Mouse (Mus musculus): ENCODE data around the gene Srpk1. TPM values are rescaled to one million over a fixed set of nuclear protein-coding genes. Genes with fewer than 3 reads are reported as not detected.

Gene Srpk1
- total RNA-seq (2021), result 10 to 100 TPM; 40.0 to 43.7 TPM

DNA sequence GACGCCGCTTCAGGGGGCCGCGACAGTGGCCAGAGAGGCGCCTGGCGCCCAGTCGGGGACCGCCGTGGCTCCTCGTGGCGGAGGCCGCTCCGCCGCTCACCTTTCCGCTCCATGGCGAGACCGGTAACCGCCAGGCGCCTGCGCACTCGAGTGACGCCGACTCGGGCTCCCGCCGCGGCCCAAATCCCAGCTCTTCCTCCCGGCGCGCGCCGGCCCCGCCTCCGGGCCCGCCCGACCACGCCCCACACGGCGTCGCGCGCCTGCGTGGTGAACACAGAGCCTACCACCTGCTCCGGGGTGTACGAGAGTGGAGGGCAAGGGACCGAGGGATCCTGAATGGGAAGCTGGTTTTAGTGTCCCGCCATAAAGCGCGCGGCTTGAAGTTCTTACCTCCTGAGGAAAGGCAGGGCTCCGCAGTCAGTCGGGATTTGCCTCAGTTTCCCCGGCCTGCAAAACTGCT, at the start of gene Srpk1:
TSS of gene Srpk1 (minus strand) at position 410 of the 460 bp plus-strand sequence.
- intact Hi-C loops (cut with DNase I), result no loop called here
- peak; percentile 93 for DNase-seq

DNA sequence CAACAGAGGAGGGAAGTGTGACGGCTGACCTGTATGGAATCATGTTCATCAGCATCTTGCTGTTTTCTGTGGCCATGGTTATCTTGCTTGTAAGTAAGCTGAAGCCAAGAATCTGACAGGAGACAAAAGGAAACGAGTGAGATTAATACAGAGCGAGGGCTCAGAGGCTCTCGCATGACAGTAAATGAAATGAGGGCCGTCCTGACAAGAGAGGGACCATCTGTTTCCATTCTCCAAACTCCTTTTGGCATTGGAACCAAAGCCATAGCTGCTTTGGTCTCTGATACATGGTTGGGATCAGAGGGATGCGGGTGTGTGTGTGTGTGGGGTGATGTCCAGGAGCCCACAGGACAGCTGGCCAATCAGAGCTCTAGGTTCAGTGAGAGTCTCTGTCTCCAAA, 37.1 kb upstream of the Srpk1 start:
- intact Hi-C loops (cut with DNase I), result no loop called here
- DNase-seq, result no peak

- DNase-seq, result no peak
Measured at GRCm38 (mm10) chr17:28657936-28658335, 35.4 kb upstream of the Srpk1 start.

DNA sequence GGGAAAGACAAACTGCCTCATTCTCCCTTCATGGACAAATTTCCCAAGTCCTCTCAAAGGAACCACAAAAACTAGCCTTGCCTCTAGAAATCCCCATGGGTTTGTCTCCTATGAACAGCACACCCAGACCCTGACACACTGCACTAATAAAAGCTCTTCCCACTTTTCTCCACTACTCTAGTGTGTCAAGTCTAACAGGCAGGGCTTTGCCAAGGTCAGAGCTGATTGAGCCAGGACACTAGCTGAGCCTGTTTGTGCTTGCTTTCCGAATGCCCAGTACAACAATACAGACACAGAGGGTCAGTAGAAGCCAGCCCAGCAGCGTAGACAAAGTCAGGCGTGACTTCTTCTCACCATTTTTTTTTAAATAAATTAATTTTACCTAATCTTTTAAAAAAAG, 27.8 kb upstream of the Srpk1 start:
- peak; percentile 38 to 39 for DNase-seq
- intact Hi-C loops (cut with DNase I), result loop anchor here (2.0 kb wide), 1 partner anchor 103 kb away; no protein-coding TSS in a partner anchor

More at GRCm38 (mm10) chr17:28657936-28658335, 35.4 kb upstream of the Srpk1 start:
- intact Hi-C loops (cut with DNase I), result no loop called here

- intact Hi-C loops (cut with DNase I), result loop anchor here (1.0 kb wide), 1 partner anchor 55 kb away; no protein-coding TSS in a partner anchor
- DNase-seq, result peak; percentile 32 to 50
Measured at GRCm38 (mm10) chr17:28648607-28649370, 26.3 kb upstream of the Srpk1 start.

DNA sequence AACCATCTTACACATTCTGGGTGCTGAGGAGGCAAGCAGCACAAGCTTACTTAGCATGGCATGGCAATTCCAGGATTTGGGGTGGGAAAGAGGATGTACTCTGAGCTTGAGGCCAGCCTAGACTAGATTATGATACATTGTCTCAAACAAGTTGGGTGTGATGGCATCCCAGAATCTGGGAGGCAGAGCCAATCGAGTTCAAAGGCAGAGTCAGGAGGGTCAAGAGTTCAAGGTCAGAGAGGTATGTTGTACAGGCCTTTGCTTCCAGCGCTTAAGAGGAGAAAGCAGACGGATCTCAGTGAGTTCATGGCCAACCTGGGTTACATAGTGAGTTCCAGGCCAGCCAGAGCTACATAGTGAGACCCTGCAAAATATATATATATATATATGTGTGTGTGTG, 23.7 kb upstream of the Srpk1 start:
- no peak for DNase-seq
- intact Hi-C loops (cut with DNase I), result no loop called here

DNA sequence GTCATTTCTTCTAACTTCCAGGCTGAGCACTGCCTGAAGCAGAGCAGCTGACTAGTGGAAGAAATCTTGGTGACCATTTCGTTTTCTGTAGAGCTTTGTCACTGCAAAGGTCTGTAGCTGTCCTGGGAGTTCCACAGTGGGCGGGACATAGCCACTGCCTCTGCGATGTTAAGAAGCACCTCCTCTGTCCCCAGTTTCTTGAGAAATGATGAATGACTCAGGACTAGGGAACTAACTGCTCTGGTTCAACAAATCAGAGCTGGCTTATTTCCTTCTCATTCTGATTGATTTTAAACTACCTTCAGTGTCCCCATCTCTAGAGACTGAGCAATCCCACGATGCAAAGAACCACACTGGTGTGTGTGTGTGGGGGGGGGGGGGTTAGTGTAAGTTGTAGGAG, 21.6 kb upstream of the Srpk1 start:
- no peak for DNase-seq
- intact Hi-C loops (cut with DNase I), result no loop called here

GRCm38 (mm10) chr17:28643697-28644096, 21.2 kb upstream of the Srpk1 start:
- intact Hi-C loops (cut with DNase I), result no loop called here
- DNase-seq, result no peak

DNA sequence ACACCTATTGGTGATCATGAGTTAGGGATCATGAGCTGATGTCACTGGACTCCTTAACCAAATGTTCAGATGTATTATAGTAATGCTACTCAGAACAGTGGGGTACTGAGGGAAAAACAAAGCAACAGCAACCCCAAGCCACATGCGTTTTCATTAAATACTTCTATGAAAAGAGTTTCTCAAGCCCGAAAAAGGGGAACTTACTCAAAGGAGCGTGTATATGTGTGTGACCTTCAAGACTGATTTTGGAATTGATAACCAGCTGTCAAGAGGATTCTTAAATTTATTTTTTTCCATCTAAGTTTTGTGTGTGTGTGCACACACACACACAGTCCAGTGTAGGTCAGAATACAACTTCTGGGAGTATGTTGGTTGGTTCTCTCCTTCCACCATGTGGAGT, 17.6 kb upstream of the Srpk1 start:
- intact Hi-C loops (cut with DNase I), result no loop called here

GRCm38 (mm10) chr17:28637711-28638690, 15.5 kb upstream of the Srpk1 start:
- intact Hi-C loops (cut with DNase I), result loop anchor here (1.0 kb wide), 1 partner anchor 41 kb away; no protein-coding TSS in a partner anchor
- DNase-seq, result peak; percentile 26

More for the DNA sequence above, 17.6 kb upstream of the Srpk1 start:
- no peak for DNase-seq

- DNase-seq, result no peak
- intact Hi-C loops (cut with DNase I), result no loop called here
Measured at GRCm38 (mm10) chr17:28635842-28636241, 13.3 kb upstream of the Srpk1 start.

GRCm38 (mm10) chr17:28629125-28629524, 6.6 kb upstream of the Srpk1 start:
- DNase-seq, result no peak
- intact Hi-C loops (cut with DNase I), result no loop called here

DNA sequence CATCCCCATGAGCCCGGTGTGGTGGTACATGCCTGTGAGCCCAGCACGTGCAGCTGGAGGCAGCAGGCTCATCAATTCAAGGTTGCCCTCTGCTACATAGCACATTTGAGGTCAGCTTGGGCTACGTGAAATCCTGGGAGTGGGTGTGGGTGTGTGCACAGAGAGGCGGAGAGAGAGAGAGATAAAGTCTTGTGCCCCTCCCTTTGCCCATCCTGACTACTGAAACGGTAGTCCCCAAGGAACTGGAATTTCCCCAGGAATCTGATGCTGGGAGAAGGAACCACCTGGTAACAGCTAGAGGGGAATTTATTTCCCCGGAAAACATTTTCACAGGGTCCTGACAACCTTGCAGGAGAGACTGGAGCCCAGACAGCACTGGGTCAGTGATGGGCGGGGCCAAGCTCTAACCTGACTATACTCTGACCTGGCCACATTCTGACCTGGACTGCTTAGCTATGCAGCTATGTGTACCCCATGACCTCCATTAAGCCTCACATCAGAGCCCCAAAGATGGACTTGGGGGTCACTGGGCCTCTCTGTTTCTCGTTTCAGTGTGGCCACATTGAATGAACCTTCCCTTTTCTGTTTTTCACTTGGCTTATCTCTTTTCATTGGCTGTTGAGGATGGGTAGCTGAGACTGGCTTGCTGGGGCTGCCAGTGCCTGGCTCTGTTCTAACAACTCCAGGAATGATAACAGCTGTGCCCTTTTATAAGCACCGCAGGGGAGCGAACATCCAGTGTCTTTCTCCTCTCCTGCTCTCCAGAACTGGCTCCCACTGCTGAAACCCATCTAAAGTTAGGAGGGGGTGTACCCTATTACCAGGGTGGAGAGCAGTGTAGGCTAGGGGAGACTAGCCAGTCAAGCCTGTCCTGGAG, 6.0 kb upstream of the Srpk1 start:
- DNase-seq, result no peak
- intact Hi-C loops (cut with DNase I), result no loop called here

DNA sequence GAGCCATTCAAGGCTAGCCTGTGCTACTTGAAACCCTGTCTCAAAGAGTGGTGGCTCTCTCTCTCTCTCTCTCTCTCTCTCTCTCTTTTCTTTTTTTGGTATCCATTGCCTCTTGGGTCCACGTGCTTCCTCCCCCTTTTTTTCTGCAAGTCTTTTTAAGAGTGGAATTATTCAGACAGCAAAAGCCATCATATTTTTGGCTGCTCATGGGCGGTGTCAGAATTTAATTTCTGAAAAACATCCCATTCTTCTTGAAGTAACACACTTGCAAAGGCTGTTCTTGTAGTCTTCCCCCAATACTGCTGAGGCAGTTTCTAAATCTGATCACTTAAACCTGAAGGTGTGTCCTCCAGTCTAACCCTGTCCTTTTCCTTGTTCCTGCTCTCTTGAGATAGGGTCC, 4.4 kb upstream of the Srpk1 start:
- DNase-seq, result no peak
- intact Hi-C loops (cut with DNase I), result no loop called here

DNA sequence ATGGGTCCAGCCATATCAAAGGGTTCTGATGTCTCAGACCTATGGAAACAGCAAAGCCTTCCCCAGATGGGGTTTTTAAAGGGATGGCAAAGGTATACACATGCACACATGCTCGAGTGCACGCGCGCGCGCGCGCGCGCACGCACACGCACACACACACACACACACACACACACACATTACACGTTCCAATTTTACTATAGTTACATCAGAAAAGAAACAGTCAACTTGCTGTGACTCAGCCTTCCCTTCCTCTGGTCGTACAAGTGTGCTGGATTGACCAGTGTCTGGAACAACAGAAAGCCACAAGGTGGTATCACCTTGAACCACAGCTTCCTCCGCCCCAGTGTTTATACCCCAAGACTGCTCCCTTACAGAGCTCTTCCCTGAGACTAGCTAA, 2.8 kb upstream of the Srpk1 start:
- intact Hi-C loops (cut with DNase I), result no loop called here
- DNase-seq, result no peak

GRCm38 (mm10) chr17:28624841-28625240, 2.3 kb upstream of the Srpk1 start:
- intact Hi-C loops (cut with DNase I), result no loop called here
- DNase-seq, result no peak

DNA sequence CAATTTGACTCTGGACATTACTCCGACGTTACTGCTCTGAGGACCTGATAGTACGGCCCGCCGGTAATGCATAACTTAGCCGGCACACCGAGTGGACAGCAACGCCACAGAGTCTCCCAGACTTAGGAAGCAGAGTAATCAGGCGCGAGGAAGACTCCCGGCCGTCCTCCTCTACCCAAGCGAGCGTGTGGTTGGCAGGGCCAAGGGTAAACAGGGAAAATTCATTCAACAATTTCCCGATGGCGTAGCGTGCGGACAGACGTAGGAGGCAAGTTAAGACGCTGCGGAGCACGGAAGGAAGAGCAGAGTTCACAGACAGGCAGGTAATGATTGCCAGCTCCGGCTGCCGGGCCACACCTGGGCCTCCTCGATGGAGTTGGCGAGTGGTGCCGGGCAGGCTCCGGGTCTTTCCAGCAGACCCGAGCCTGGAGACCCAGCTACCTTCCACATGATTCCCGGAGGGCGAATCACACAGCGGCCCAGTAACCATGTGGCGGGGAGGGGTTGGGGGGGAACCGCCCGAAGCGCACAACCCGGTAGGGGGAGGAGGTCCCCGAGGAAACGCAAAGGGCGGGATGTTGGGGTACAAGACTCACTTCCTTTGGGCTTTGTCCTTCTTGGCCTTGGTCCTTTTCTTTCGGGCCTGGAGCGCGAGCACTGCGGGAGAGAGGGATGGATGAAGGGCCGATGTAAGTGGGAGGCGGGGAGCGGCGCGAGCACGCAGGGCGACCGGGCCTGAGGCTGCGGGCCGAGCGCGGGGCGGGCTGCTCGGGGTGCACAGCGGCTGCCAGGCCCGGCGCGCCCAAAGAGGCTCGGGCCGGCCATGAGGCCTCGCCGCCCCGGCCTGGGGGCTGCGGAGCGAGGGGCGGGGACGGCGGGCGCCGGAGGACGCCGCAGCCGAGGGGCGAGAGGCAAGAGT, 869 bp downstream of the Srpk1 start:
- intact Hi-C loops (cut with DNase I), result loop anchor here (2.0 kb wide), 1 partner anchor 29 kb away; no protein-coding TSS in a partner anchor

DNA sequence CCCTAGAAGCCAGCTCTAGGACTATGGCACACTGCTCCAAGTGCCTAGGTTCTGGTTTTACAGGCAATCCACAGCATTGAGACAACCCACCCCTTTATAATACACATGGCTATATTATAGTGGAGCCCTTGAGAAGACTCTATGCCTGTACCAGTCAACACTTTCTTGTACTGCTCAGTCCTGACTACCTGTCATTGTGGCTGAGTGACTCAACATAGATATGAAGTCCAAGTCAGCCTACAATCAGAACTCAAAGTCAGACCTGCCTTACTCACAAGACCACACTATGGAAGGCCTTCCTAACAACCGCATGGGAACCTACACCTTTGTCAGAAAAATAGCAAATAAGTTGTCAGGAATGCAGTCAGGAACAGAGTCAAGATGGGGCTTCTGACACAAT, 3.7 kb downstream of the Srpk1 start:
- DNase-seq, result no peak
- intact Hi-C loops (cut with DNase I), result no loop called here

More for the DNA sequence above, 869 bp downstream of the Srpk1 start:
- DNase-seq, result peak; percentile 52 to 67

DNA sequence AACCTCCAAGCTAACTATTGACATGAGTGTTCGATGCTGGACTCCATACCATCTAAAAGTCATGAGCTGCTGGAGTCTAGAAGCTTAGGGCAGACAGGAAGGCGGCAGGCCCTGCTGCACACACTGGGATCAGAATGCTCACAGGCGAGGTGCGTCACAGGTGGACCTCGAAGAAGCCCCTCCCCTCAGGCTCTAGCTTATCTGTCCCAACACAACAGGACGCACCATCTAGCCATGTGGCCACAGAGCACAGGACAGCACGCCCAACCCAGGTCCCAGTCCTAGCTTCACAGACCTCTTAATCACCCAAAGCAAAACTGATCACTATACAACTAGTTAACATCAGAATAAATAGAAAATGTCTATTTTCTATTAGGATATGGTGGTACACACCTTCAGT, 4.4 kb downstream of the Srpk1 start:
- DNase-seq, result no peak
- intact Hi-C loops (cut with DNase I), result no loop called here

All from heart, postnatal 10 days (tissue).